Mouse (Mus musculus): Measurements from ENCODE around the gene Pdzd7. TPM values are rescaled to one million over a fixed set of nuclear protein-coding genes. Genes with fewer than 3 reads are reported as not detected.

The Pdzd7 gene
- total RNA-seq, 2 experiments from 2014 or later, result not detected

DNA sequence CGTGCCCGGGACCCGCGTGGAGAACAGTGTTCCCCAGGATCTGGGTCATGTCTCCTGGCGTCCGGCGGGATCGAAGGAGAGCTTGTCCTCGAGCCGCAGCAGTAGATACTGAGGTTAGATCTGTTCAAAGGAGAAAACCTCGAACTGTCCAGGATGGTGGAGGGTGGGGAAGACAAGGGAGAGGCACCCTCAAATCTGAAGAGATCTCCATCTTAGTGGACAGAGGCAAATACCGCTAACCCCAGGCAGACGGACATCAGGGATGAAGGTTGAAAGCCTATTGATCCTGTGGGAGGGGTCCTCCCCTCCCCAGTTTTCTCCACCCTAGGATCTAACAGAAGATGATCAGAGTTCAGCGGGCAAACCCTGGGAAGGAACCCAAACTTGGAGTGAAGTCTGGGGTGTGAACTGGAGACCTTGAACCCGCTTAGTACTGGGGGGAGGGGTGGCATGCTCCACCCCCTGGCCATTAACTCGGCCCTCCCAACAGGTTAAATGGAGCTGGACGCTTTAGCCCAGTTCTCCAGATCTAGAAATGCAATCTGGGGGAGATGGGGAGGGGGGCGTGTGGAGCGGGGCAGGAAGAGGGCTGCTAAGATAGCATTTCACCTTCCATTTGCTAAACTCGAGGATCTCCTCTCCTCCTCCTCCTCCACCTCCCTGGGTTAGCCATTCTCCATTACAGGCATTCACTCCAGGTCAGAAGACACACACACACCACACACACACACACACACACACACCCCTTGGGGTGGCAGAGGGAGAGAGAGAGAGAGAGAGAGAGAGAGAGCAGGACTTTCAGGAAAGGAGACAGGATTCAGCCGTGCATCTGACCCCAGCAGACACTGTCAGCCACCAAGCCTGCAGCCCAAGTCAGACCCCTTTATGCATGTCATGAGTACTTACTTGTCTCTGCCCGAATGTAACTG is 55.7 kb downstream of the Pdzd7 start:
- no peak for ATAC-seq (replicated peaks; ENCODE audit: low FRiP score, poor library complexity, severe bottlenecking)

- no peak for ATAC-seq (replicated peaks; ENCODE audit: low FRiP score, poor library complexity, severe bottlenecking)
Observed at GRCm38 (mm10) chr19:44988831-44989566, 56.5 kb downstream of the Pdzd7 start, which contains the start of gene Sema4g. Gene Sema4g, plus strand, starts transcription at chr19:44989101.

DNA sequence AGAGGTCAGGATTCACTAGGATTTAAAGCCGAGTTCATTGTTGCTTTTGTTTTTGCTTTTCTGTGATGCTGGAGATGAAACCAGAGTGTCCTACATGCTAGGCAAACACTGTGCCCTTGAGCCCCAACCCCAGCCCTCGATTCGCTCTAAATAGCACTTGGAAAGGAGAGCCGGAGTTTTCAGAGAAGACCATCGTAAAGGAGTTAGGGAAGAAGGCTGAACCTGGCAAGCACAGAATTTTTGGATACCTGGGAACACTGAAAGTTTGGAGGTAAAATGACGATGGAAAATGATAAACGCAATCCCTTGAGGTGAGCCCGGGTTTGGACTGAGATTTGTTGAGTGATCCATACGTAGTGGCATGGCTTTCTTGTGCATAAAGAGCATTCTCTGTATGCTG is 57.2 kb downstream of the Pdzd7 start:
- ATAC-seq (replicated peaks; ENCODE audit: low FRiP score, poor library complexity, severe bottlenecking), result no peak

- ATAC-seq (replicated peaks; ENCODE audit: low FRiP score, poor library complexity, severe bottlenecking), result no peak
Observed at GRCm38 (mm10) chr19:44987851-44988250, 57.7 kb downstream of the Pdzd7 start.

DNA sequence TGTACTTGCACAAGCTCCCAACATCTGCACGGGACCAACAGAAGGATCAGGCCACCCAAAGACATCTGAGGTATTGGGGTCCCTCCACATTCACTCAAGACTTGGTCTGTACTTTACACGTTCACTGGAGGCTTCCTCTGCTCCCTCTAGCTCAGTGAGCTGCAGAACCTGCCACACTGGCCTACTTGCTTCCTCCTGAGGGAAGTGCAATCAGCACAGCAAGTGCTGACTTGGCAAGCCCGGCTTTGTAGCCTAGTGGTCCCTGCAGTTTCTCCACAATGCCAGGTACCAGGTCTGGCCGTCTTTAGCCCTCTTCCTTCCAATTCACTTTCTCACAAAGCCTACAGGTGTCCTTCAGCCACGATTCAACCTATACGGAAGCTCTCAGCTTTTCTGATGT is 58.5 kb downstream of the Pdzd7 start:
- ATAC-seq (replicated peaks; ENCODE audit: low FRiP score, poor library complexity, severe bottlenecking), result no peak

- no peak for ATAC-seq (replicated peaks; ENCODE audit: low FRiP score, poor library complexity, severe bottlenecking)
Observed at GRCm38 (mm10) chr19:44985159-44985988, 60.1 kb downstream of the Pdzd7 start.

DNA sequence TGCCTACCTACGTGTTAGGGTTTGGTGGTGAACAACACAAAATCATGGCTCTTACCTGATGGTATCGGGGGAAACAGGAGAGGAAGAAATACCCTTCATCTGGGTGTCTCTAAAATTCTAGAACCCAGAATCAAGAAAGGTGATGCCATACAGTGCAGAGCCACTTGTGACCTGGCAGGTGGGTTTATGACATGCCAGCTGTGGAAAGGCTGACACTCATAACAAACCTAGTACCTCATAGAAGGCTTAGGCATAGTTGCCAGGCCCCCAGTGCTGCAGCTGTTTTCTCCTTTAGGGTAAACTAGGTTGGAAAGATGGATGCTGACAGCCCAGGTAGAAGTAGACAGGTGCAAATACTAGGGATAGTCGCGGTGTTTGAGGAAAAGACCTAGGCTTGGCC is 61.1 kb downstream of the Pdzd7 start:
- no peak for ATAC-seq (replicated peaks; ENCODE audit: low FRiP score, poor library complexity, severe bottlenecking)

GRCm38 (mm10) chr19:44983366-44983765 is 62.2 kb downstream of the Pdzd7 start:
- ATAC-seq (replicated peaks; ENCODE audit: low FRiP score, poor library complexity, severe bottlenecking), result no peak

DNA sequence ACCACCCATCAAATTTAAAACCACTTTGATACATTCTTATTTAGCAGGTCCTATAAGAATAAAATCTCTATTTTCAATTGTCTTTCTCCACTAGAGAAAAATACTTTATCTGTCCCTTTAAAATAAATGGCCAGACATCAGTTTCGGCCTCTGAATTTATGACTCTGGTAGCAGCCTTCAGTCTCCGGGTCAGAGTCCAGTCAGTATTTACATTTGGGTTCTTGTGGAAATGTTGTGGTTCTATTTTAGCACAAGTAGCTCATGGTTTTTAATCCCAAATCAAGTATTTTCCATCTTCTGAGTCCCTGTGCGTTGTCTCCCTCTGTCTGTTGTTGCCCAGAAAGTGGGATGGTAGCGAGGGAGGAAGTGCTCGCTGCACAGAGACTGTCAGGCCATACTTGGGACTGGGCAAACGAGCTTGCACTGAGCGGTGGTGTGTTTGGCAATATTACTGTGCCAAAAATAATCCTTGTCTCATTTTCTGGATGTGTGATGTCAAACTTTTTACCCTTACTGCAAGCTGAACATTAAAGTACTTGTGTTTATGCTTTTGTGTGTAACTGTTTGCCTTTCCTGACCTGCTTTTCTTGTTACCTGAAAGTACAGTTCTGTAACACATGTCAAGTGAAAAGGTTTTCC is 62.9 kb downstream of the Pdzd7 start:
- no peak for ATAC-seq (replicated peaks; ENCODE audit: low FRiP score, poor library complexity, severe bottlenecking)

DNA sequence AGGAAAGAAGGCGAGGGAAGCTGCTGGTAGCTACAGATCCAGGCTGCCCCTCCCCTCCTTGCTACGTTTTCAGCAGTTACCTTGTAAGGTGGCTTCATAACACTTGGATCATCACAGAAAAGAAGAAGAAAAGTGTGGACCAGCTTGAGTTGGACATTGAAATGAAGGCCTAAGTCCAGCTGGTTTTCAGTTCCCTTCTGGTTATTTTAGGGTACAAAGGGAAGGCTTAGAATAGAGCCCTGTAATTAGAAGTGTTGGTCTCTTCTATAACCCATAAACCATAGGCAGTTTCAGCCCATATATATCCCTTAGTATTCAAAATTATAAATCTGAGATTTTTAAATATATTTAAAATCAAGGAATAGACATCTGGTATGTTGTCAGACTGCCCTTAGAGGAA is 64.7 kb downstream of the Pdzd7 start:
- ATAC-seq (replicated peaks; ENCODE audit: low FRiP score, poor library complexity, severe bottlenecking), result no peak

- no peak for ATAC-seq (replicated peaks; ENCODE audit: low FRiP score, poor library complexity, severe bottlenecking)
Observed at GRCm38 (mm10) chr19:44977148-44977547, 68.4 kb downstream of the Pdzd7 start.

Other genes starting within 250 kb of the Pdzd7 start
- gene Slf2, start 114.6 kb downstream of the Pdzd7 start, total RNA-seq (2015; ENCODE audit: low replicate concordance), result 17.7 and 27.2 TPM in 2 replicates
- 26.5 and 29.4 TPM in 2 replicates for gene Slf2, start 114.6 kb downstream of the Pdzd7 start, total RNA-seq (2017; ENCODE audit: low replicate concordance)
- gene Sema4g, start 56.6 kb downstream of the Pdzd7 start, total RNA-seq (2015; ENCODE audit: low replicate concordance), result 0.36 TPM in 1 of 2 replicates, not detected in the other
- 0.39 TPM in 1 of 2 replicates, not detected in the other for gene Sema4g, start 56.6 kb downstream of the Pdzd7 start, total RNA-seq (2017; ENCODE audit: low replicate concordance)
- gene Twnk, start 40.1 kb downstream of the Pdzd7 start, total RNA-seq (2015; ENCODE audit: low replicate concordance), result 2.9 and 4.3 TPM in 2 replicates
- 1.4 and 2.0 TPM in 2 replicates for gene Twnk, start 40.1 kb downstream of the Pdzd7 start, total RNA-seq (2017; ENCODE audit: low replicate concordance)
- gene Mrpl43, start 39.3 kb downstream of the Pdzd7 start, total RNA-seq (2015; ENCODE audit: low replicate concordance), result 15.5 and 19.3 TPM in 2 replicates
- 8.4 and 11.4 TPM in 2 replicates for gene Mrpl43, start 39.3 kb downstream of the Pdzd7 start, total RNA-seq (2017; ENCODE audit: low replicate concordance)
- gene Lzts2, start 31.3 kb downstream of the Pdzd7 start, total RNA-seq (2015; ENCODE audit: low replicate concordance), result 3.8 TPM in 1 of 2 replicates, not detected in the other
- 1.4 and 2.2 TPM in 2 replicates for gene Lzts2, start 31.3 kb downstream of the Pdzd7 start, total RNA-seq (2017; ENCODE audit: low replicate concordance)
- gene Sfxn3, start 1.8 kb upstream of the Pdzd7 start, total RNA-seq (2015; ENCODE audit: low replicate concordance), result 1.4 and 4.6 TPM in 2 replicates
- 1.6 and 3.3 TPM in 2 replicates for gene Sfxn3, start 1.8 kb upstream of the Pdzd7 start, total RNA-seq (2017; ENCODE audit: low replicate concordance)
- not detected in 2 replicates for gene Kazald1, start 29.5 kb upstream of the Pdzd7 start, total RNA-seq (2015; ENCODE audit: low replicate concordance)
- not detected in 2 replicates for gene Kazald1, start 29.5 kb upstream of the Pdzd7 start, total RNA-seq (2017; ENCODE audit: low replicate concordance)
- gene Tlx1, start 105.0 kb upstream of the Pdzd7 start, total RNA-seq (2015; ENCODE audit: low replicate concordance), result not detected in 2 replicates
- not detected in 2 replicates for gene Tlx1, start 105.0 kb upstream of the Pdzd7 start, total RNA-seq (2017; ENCODE audit: low replicate concordance)
- gene Lbx1, start 190.1 kb upstream of the Pdzd7 start, total RNA-seq (2015; ENCODE audit: low replicate concordance), result not detected in 2 replicates
- gene Lbx1, start 190.1 kb upstream of the Pdzd7 start, total RNA-seq (2017; ENCODE audit: low replicate concordance), result not detected in 2 replicates

Data from erythroid progenitor cell, adult 5-6 weeks (primary cell).